Mouse (Mus musculus) forebrain, postnatal 0 days (tissue): ENCODE measurements at regions not wholly inside any gene's neighbourhood (a gene's known extent, or its start where the extent isn't known, plus 50 kb on each side); places are given as distances from the start of the nearest gene placed in this dataset.
A peak's percentile ranks its signal among the peaks of the same experiment; 100 is the strongest.

Experiments used
- ATAC-seq: fragments of 200-750 bp; cut with Nextera tagmentation; 2 replicates; pipeline ENCODE4 v1.8.0; 2017; ENCODE audit warnings: mild to moderate bottlenecking, moderate library complexity
- DNase-seq: peaks from one replicate; pipeline ENCODE4 v3.0.0-alpha.2; 2015
- H3K27ac ChIP-seq: fragments of 300-500 bp; sonication (generic); 2 replicates; pipeline ENCODE4 v1.5.1; 2014; ENCODE audit warnings: low read depth, mild to moderate bottlenecking, antibody characterized with exemption, low read length, moderate library complexity, mixed read lengths
- H3K27me3 ChIP-seq: fragments of 300-500 bp; sonication (generic); 2 replicates; pipeline ENCODE4 v1.6.1; 2014; ENCODE audit warnings: mild to moderate bottlenecking, low read length, mixed read lengths; ENCODE audit not compliant: insufficient read depth
- H3K36me3 ChIP-seq: fragments of 300-500 bp; sonication (generic); 2 replicates; pipeline ENCODE4 v1.6.1; 2014; ENCODE audit warnings: mild to moderate bottlenecking, moderate library complexity; ENCODE audit not compliant: insufficient read depth
- H3K4me1 ChIP-seq: fragments of 300-500 bp; sonication (generic); 2 replicates; pipeline ENCODE4 v1.6.1; 2014; ENCODE audit warnings: antibody characterized with exemption; ENCODE audit not compliant: insufficient read depth
- H3K4me2 ChIP-seq: fragments of 300-500 bp; sonication (generic); 2 replicates; pipeline ENCODE4 v1.6.1; 2014; ENCODE audit warnings: low read depth, mild to moderate bottlenecking, moderate library complexity
- H3K4me3 ChIP-seq: fragments of 300-500 bp; sonication (generic); 2 replicates; pipeline ENCODE4 v1.5.1; 2014; ENCODE audit warnings: low read depth, low read length, mixed read lengths
- H3K9ac ChIP-seq: fragments of 300-500 bp; sonication (generic); 2 replicates; pipeline ENCODE4 v1.6.1; 2014; ENCODE audit warnings: mild to moderate bottlenecking
- H3K9me3 ChIP-seq: fragments of 300-500 bp; sonication (generic); 2 replicates; pipeline ENCODE4 v1.6.1; 2016; ENCODE audit warnings: low read length
- CTCF ChIP-seq: sonication (generic); IDR thresholded peaks from 2 replicates; pipeline ENCODE4 v1.5.1; 2016; ENCODE audit warnings: antibody characterized with exemption, control low read depth, low read depth
- WGBS: fragments of 180-500 bp; shearing (Covaris S2); extraction: QIAGEN DNeasy Blood & Tissue Kit; methylation state at CpG from one replicate; pipeline ENCODE4 v1.1.7; 2014; 5-methylcytosine and 5-hydroxymethylcytosine counted together

- DNase-seq (peak; percentile 67), ATAC-seq (peak; percentile 83)
- TF ChIP-seq CTCF: no peak
- 60% methylated on average over 7 of the region's 7 CpGs for WGBS
- no peaks in the 10 kb centered on the region for H3K27me3 ChIP-seq
- no peak overlapping the region for H3K4me3 ChIP-seq
- no peak overlapping the region for H3K9ac ChIP-seq
- no peaks in the 10 kb centered on the region for H3K4me1 ChIP-seq
- H3K4me2 ChIP-seq: no peak overlapping the region
- H3K27ac ChIP-seq: no peak overlapping the region
- H3K9me3 ChIP-seq: no peaks in the 10 kb centered on the region
- H3K36me3 ChIP-seq: no peaks in the 10 kb centered on the region
Observed at GRCm38 (mm10) chr4:37974891-37975448, 1023.4 kb upstream of the Lingo2 start.
